Mouse (Mus musculus) heart, embryonic 13.5 days (tissue): Measurements from ENCODE around the gene Aqp5. TPM values are rescaled to one million over a fixed set of nuclear protein-coding genes. Genes with fewer than 3 reads are reported as not detected.

Experiments
- ATAC-seq: fragments of 200-750 bp; cut with Nextera tagmentation; 2 replicates; pipeline ENCODE4 v1.8.0; 2017; ENCODE audit warnings: moderate TSS enrichment; ENCODE audit not compliant: insufficient number of reproducible peaks, low FRiP score, low TSS enrichment; ENCODE audit errors: extremely low read depth
- H3K27ac ChIP-seq: fragments of 300-500 bp; sonication (generic); replicated peaks from 2 replicates; pipeline ENCODE4 v1.5.1; 2015; ENCODE audit warnings: moderate library complexity, mild to moderate bottlenecking, inconsistent platforms
- H3K27me3 ChIP-seq: fragments of 300-500 bp; sonication (generic); replicated peaks from 2 replicates; pipeline ENCODE4 v1.6.1; 2015; ENCODE audit warnings: mild to moderate bottlenecking, inconsistent platforms
- H3K36me3 ChIP-seq: fragments of 300-500 bp; sonication (generic); 2 replicates; pipeline ENCODE4 v1.6.1; 2015; ENCODE audit warnings: mild to moderate bottlenecking, inconsistent platforms
- H3K4me1 ChIP-seq: fragments of 300-500 bp; sonication (generic); 2 replicates; pipeline ENCODE4 v1.6.1; 2015; ENCODE audit warnings: inconsistent platforms
- H3K4me2 ChIP-seq: fragments of 300-500 bp; sonication (generic); 2 replicates; pipeline ENCODE4 v1.6.1; 2015; ENCODE audit warnings: inconsistent platforms, mild to moderate bottlenecking, moderate library complexity
- H3K4me3 ChIP-seq: fragments of 300-500 bp; sonication (generic); 2 replicates; pipeline ENCODE4 v1.5.1; 2015; ENCODE audit warnings: moderate library complexity, mild to moderate bottlenecking, inconsistent platforms
- H3K9ac ChIP-seq: fragments of 300-500 bp; sonication (generic); 2 replicates; pipeline ENCODE4 v1.6.1; 2015; ENCODE audit warnings: inconsistent platforms, mild to moderate bottlenecking, moderate library complexity
- H3K9me3 ChIP-seq: fragments of 300-500 bp; sonication (generic); 2 replicates; pipeline ENCODE4 v1.6.1; 2016; ENCODE audit warnings: inconsistent platforms
- WGBS: fragments of 180-500 bp; shearing (Covaris S2); methylation state at CpG from one replicate; pipeline ENCODE4 v1.1.7; 2015; ENCODE audit warnings: mixed read lengths; 5-methylcytosine and 5-hydroxymethylcytosine counted together
- polyA plus RNA-seq: library from polyadenylated mRNA; unstranded; fragments of >200 nt; fragmentation: Nextera tagmentation; extraction: Ambion mirVana; gene quantifications from 2 replicates; pipeline ENCODE4 v1.2.1, GENCODE M21; 2015

Gene Aqp5
- polyA plus RNA-seq, 1 experiment from 2014 or later: 0.67 TPM

GRCm38 (mm10) chr15:99597596-99597995, 7.0 kb downstream of the Aqp5 start:
- Histone ChIP-seq H3K27me3 (peaks cover 90% of the 10 kb centered on the region), H3K4me1 (peaks cover 33% of the 10 kb centered on the region), H3K9me3 (no peaks in the 10 kb centered on the region), H3K4me3 (no peak overlapping the region), H3K9ac (no peak overlapping the region), H3K4me2 (no peak overlapping the region), H3K27ac (no peak overlapping the region), H3K36me3 (no peaks in the 10 kb centered on the region)
- no peak for ATAC-seq
- WGBS: 53% methylated on average over 8 of the region's 8 CpGs

GRCm38 (mm10) chr15:99599245-99600070, 8.9 kb downstream of the Aqp5 start:
- no peaks in the 10 kb centered on the region for H3K9me3 ChIP-seq
- H3K27ac ChIP-seq: no peak overlapping the region
- no peak overlapping the region for H3K4me3 ChIP-seq
- H3K4me1 ChIP-seq: peaks cover 47% of the 10 kb centered on the region
- peak overlapping the region; percentile 22; the same call in 1 of the 2 replicates for H3K4me2 ChIP-seq
- H3K9ac ChIP-seq: no peak overlapping the region; the same call in 1 of the 2 replicates
- H3K36me3 ChIP-seq: no peaks in the 10 kb centered on the region
- 40% methylated on average over 17 of the region's 17 CpGs for WGBS
- no peak for ATAC-seq
- peaks cover 82% of the 10 kb centered on the region for H3K27me3 ChIP-seq

- no peaks in the 10 kb centered on the region for H3K9me3 ChIP-seq
- WGBS: 54% methylated on average over 22 of the region's 22 CpGs
- no peak within 1 kb of the TSS for H3K27ac ChIP-seq
- H3K36me3 ChIP-seq: no peaks in the 10 kb centered on the region
- no peak within 1 kb of the TSS for H3K4me3 ChIP-seq
- no peak within 1 kb of the TSS for H3K9ac ChIP-seq
- no peak within 1 kb of the TSS for H3K4me2 ChIP-seq
- H3K4me1 ChIP-seq: peaks cover 45% of the 10 kb centered on the region
- peaks cover 82% of the 10 kb centered on the region for H3K27me3 ChIP-seq
- ATAC-seq: no peak
Measured at GRCm38 (mm10) chr15:99600986-99601822, 10.6 kb downstream of the Aqp5 start, which contains the start of gene Aqp6. Gene Aqp6, plus strand, starts transcription at chr15:99601400.

- 8% methylated on average over 5 of the region's 5 CpGs for WGBS
- Histone ChIP-seq H3K27ac (no peak overlapping the region), H3K4me3 (no peak overlapping the region), H3K27me3 (peaks cover 85% of the 10 kb centered on the region), H3K36me3 (no peaks in the 10 kb centered on the region), H3K9me3 (no peaks in the 10 kb centered on the region), H3K4me2 (no peak overlapping the region), H3K4me1 (peaks cover 49% of the 10 kb centered on the region), H3K9ac (no peak overlapping the region)
- no peak for ATAC-seq
Measured at GRCm38 (mm10) chr15:99601823-99602120, 11.2 kb downstream of the Aqp5 start.

- Histone ChIP-seq H3K4me3 (no peak overlapping the region), H3K27me3 (peaks cover 84% of the 10 kb centered on the region), H3K9ac (no peak overlapping the region), H3K4me1 (peaks cover 49% of the 10 kb centered on the region), H3K9me3 (no peaks in the 10 kb centered on the region), H3K4me2 (no peak overlapping the region), H3K27ac (no peak overlapping the region), H3K36me3 (no peaks in the 10 kb centered on the region)
- 63% methylated on average over 17 of the region's 17 CpGs for WGBS
- ATAC-seq: no peak
Measured at GRCm38 (mm10) chr15:99602206-99602820, 11.7 kb downstream of the Aqp5 start.

GRCm38 (mm10) chr15:99603216-99603615, 12.6 kb downstream of the Aqp5 start:
- no peaks in the 10 kb centered on the region for H3K9me3 ChIP-seq
- H3K9ac ChIP-seq: peak overlapping the region; percentile 1; the same call in 1 of the 2 replicates
- H3K27ac ChIP-seq: peak overlapping the region; percentile 42
- no peak overlapping the region for H3K4me2 ChIP-seq
- no peak for ATAC-seq
- H3K4me1 ChIP-seq: peaks cover 58% of the 10 kb centered on the region
- no peaks in the 10 kb centered on the region for H3K36me3 ChIP-seq
- peaks cover 75% of the 10 kb centered on the region for H3K27me3 ChIP-seq
- WGBS: 68% methylated on average over 7 of the region's 7 CpGs
- H3K4me3 ChIP-seq: no peak overlapping the region

- Histone ChIP-seq H3K4me2 (no peak overlapping the region), H3K4me1 (peaks cover 47% of the 10 kb centered on the region), H3K9ac (no peak overlapping the region), H3K9me3 (no peaks in the 10 kb centered on the region), H3K27ac (no peak overlapping the region), H3K4me3 (no peak overlapping the region), H3K36me3 (no peaks in the 10 kb centered on the region), H3K27me3 (peaks cover 61% of the 10 kb centered on the region)
- no peak for ATAC-seq
- 72% methylated on average over 2 of the region's 3 CpGs for WGBS
Measured at GRCm38 (mm10) chr15:99605595-99605994, 15.0 kb downstream of the Aqp5 start.

- no peaks in the 10 kb centered on the region for H3K36me3 ChIP-seq
- WGBS: 26% methylated on average over 5 of the region's 5 CpGs
- H3K4me3 ChIP-seq: no peak overlapping the region
- H3K9me3 ChIP-seq: no peaks in the 10 kb centered on the region
- peaks cover 49% of the 10 kb centered on the region for H3K4me1 ChIP-seq
- ATAC-seq: no peak
- H3K27me3 ChIP-seq: peaks cover 52% of the 10 kb centered on the region
- H3K9ac ChIP-seq: no peak overlapping the region
- H3K27ac ChIP-seq: no peak overlapping the region
- H3K4me2 ChIP-seq: no peak overlapping the region
Measured at GRCm38 (mm10) chr15:99606515-99606914, 15.9 kb downstream of the Aqp5 start.

GRCm38 (mm10) chr15:99607388-99608113, 17.0 kb downstream of the Aqp5 start:
- H3K27me3 ChIP-seq: peaks cover 45% of the 10 kb centered on the region
- H3K36me3 ChIP-seq: no peaks in the 10 kb centered on the region
- peaks cover 46% of the 10 kb centered on the region for H3K4me1 ChIP-seq
- no peak overlapping the region for H3K4me2 ChIP-seq
- 0 out of 2 replicates have a peak overlapping the region, but pooled peaks have one; percentile 37 for H3K9ac ChIP-seq
- no peak for ATAC-seq
- no peak overlapping the region for H3K27ac ChIP-seq
- H3K4me3 ChIP-seq: no peak overlapping the region
- WGBS: 33% methylated on average over 10 of the region's 10 CpGs
- peaks cover 3% of the 10 kb centered on the region; the same call in 1 of the 2 replicates for H3K9me3 ChIP-seq

- 72% methylated on average over 13 of the region's 13 CpGs for WGBS
- no peak overlapping the region for H3K4me3 ChIP-seq
- ATAC-seq: no peak
- H3K27me3 ChIP-seq: peaks cover 45% of the 10 kb centered on the region
- peaks cover 5% of the 10 kb centered on the region; the same call in 1 of the 2 replicates for H3K9me3 ChIP-seq
- H3K4me2 ChIP-seq: no peak overlapping the region
- H3K9ac ChIP-seq: no peak overlapping the region
- peaks cover 36% of the 10 kb centered on the region for H3K4me1 ChIP-seq
- H3K36me3 ChIP-seq: no peaks in the 10 kb centered on the region
- no peak overlapping the region for H3K27ac ChIP-seq
Measured at GRCm38 (mm10) chr15:99608382-99609125, 18.0 kb downstream of the Aqp5 start.
